Mouse (Mus musculus) G1E (cell line): Measurements from ENCODE around the gene Vamp3. TPM values are rescaled to one million over a fixed set of nuclear protein-coding genes. Genes with fewer than 3 reads are reported as not detected.

Experiments used
- ATAC-seq: 2 replicates; pipeline ENCODE4 v1.8.0; 2016; ENCODE audit warnings: mild to moderate bottlenecking; ENCODE audit not compliant: insufficient number of reproducible peaks, poor library complexity, low FRiP score, severe bottlenecking; ENCODE audit errors: extremely low read depth
- DNase-seq: peaks from one replicate; pipeline ENCODE4 v3.0.0; 2012; ENCODE audit warnings: low spot score
- H3K27me3 ChIP-seq: 2 replicates; pipeline ENCODE4 v1.6.1; 2012; ENCODE audit warnings: mild to moderate bottlenecking, low read length, inconsistent platforms; ENCODE audit not compliant: insufficient read depth
- H3K36me3 ChIP-seq: replicated peaks from 2 replicates; pipeline ENCODE3; 2012; ENCODE audit warnings: mild to moderate bottlenecking, inconsistent platforms
- H3K4me1 ChIP-seq: 2 replicates; pipeline ENCODE4 v1.6.1; 2012; ENCODE audit warnings: low read depth, low read length, inconsistent platforms, mixed read lengths; ENCODE audit not compliant: insufficient read depth
- H3K4me3 ChIP-seq: 2 replicates; pipeline ENCODE4 v1.5.1; 2012; ENCODE audit warnings: low read depth, mild to moderate bottlenecking, inconsistent platforms, low read length, moderate library complexity, mixed read lengths
- H3K9me3 ChIP-seq: replicated peaks from 2 replicates; pipeline ENCODE4 v1.6.1; 2012; ENCODE audit warnings: inconsistent platforms
- CTCF ChIP-seq: IDR thresholded peaks from 2 replicates; pipeline ENCODE4 v1.5.1; 2012; ENCODE audit warnings: low read depth, low read length, inconsistent platforms, mixed read lengths
- GATA1 ChIP-seq: IDR thresholded peaks from 2 replicates; pipeline ENCODE4 v1.6.1; 2012; ENCODE audit warnings: borderline replicate concordance, low read length, inconsistent platforms, mixed read lengths
- GATA2 ChIP-seq: IDR thresholded peaks from 2 replicates; pipeline ENCODE4 v1.6.1; 2012; ENCODE audit warnings: low read depth, low read length, inconsistent platforms, borderline replicate concordance
- POLR2AphosphoS5 ChIP-seq: IDR thresholded peaks from 2 replicates; pipeline ENCODE4 v1.6.1; 2012; ENCODE audit warnings: low read depth, low read length, inconsistent platforms; ENCODE audit not compliant: insufficient replicate concordance
- TAL1 ChIP-seq: conservative IDR thresholded peaks from 2 replicates; pipeline ENCODE4 v1.6.1; 2012; ENCODE audit warnings: low read depth, low read length, inconsistent platforms, mixed read lengths
- polyA plus RNA-seq: library from polyadenylated mRNA; stranded (reverse); fragments of >175 nt; gene quantifications from 2 replicates; pipeline ENCODE4 v1.2.3, GENCODE M21; 2012
- total RNA-seq, 2 experiments: library from RNA; stranded (forward) in 1 of 2; stranded (reverse) in 1 of 2; fragments of 200-1000 nt in 1 of 2; fragments of >200 nt in 1 of 2; fragmentation: Nextera tagmentation in 1 of 2; gene quantifications; 2 replicates each; pipeline ENCODE4 v1.2.3; 2014 to 2017

Vamp3 gene
- total and polyA plus RNA-seq, 3 experiments, result 2.7 to 77.7 (median 66.1) TPM

- no peak for DNase-seq
- Histone ChIP-seq H3K9me3 (no peaks in the 10 kb centered on the region), H3K27me3 (no peaks in the 10 kb centered on the region), H3K36me3 (peaks cover 83% of the 10 kb centered on the region), H3K4me3 (no peak overlapping the region), H3K4me1 (peaks cover 4% of the 10 kb centered on the region; the same call in 1 of the 2 replicates)
- TF ChIP-seq GATA2 (no peak), POLR2AphosphoS5 (no peak), CTCF (no peak), GATA1 (no peak), TAL1 (no peak)
- no peak for ATAC-seq
Measured at GRCm38 (mm10) chr4:151051162-151051561, 6.6 kb downstream of the Vamp3 start.

GRCm38 (mm10) chr4:151046524-151046923 lies 11.2 kb downstream of the Vamp3 start:
- DNase-seq (no peak), ATAC-seq (no peak)
- TF ChIP-seq GATA1 (no peak), GATA2 (no peak), CTCF (no peak), POLR2AphosphoS5 (no peak), TAL1 (no peak)
- H3K4me1 ChIP-seq, result peaks cover 16% of the 10 kb centered on the region
- peaks cover 52% of the 10 kb centered on the region for H3K36me3 ChIP-seq
- no peaks in the 10 kb centered on the region for H3K27me3 ChIP-seq
- H3K4me3 ChIP-seq, result no peak overlapping the region
- H3K9me3 ChIP-seq, result no peaks in the 10 kb centered on the region

- no peak for ATAC-seq
- TF ChIP-seq POLR2AphosphoS5 (no peak), GATA2 (no peak), GATA1 (no peak), CTCF (no peak), TAL1 (no peak)
- Histone ChIP-seq H3K27me3 (no peaks in the 10 kb centered on the region), H3K9me3 (no peaks in the 10 kb centered on the region), H3K36me3 (peaks cover 42% of the 10 kb centered on the region), H3K4me3 (peak overlapping the region; percentile 73), H3K4me1 (peaks cover 16% of the 10 kb centered on the region)
- DNase-seq, result no peak
Measured at GRCm38 (mm10) chr4:151044944-151045570, 12.7 kb downstream of the Vamp3 start.

GRCm38 (mm10) chr4:151044037-151044943 lies 13.5 kb downstream of the Vamp3 start, which contains the start of gene Per3:
Per3 (minus strand) TSS chr4:151044665.
- H3K27me3 ChIP-seq, result no peaks in the 10 kb centered on the region
- no peak for TF ChIP-seq POLR2AphosphoS5
- no peak for TF ChIP-seq GATA1
- TF ChIP-seq TAL1, result no peak
- no peak for TF ChIP-seq CTCF
- no peak for TF ChIP-seq GATA2
- peaks cover 16% of the 10 kb centered on the region for H3K4me1 ChIP-seq
- ATAC-seq (peak; percentile 92), DNase-seq (peak; percentile 99)
- H3K9me3 ChIP-seq, result no peaks in the 10 kb centered on the region
- peaks cover 34% of the 10 kb centered on the region for H3K36me3 ChIP-seq
- H3K4me3 ChIP-seq, result peak within 1 kb of the TSS; percentile 73

- Histone ChIP-seq H3K4me3 (no peak overlapping the region; the same call in 1 of the 2 replicates), H3K27me3 (no peaks in the 10 kb centered on the region), H3K9me3 (no peaks in the 10 kb centered on the region), H3K4me1 (peaks cover 16% of the 10 kb centered on the region), H3K36me3 (peaks cover 29% of the 10 kb centered on the region)
- no peak for ATAC-seq
- no peak for DNase-seq
- TF ChIP-seq POLR2AphosphoS5, result no peak
Measured at GRCm38 (mm10) chr4:151043281-151043680, 14.5 kb downstream of the Vamp3 start.

GRCm38 (mm10) chr4:151041506-151041905 lies 16.3 kb downstream of the Vamp3 start:
- Histone ChIP-seq H3K27me3 (no peaks in the 10 kb centered on the region), H3K4me3 (no peak overlapping the region), H3K9me3 (no peaks in the 10 kb centered on the region), H3K36me3 (peaks cover 22% of the 10 kb centered on the region), H3K4me1 (peaks cover 21% of the 10 kb centered on the region)
- ATAC-seq, result no peak
- no peak for DNase-seq
- no peak for TF ChIP-seq GATA1
- no peak for TF ChIP-seq TAL1
- no peak for TF ChIP-seq CTCF
- TF ChIP-seq GATA2, result no peak
- TF ChIP-seq POLR2AphosphoS5, result no peak
